Mouse (Mus musculus) midbrain, embryonic 16.5 days (tissue): ENCODE results near the gene Tmem53. TPM values are rescaled to one million over a fixed set of nuclear protein-coding genes. Genes with fewer than 3 reads are reported as not detected.

ENCODE experiments used
- ATAC-seq: fragments of 200-750 bp; cut with Nextera tagmentation; 2 replicates; pipeline ENCODE4 v1.8.0; 2017; ENCODE audit warnings: moderate TSS enrichment
- H3K27ac ChIP-seq: fragments of 300-500 bp; sonication (generic); 2 replicates; pipeline ENCODE4 v1.5.1; 2014; ENCODE audit warnings: mild to moderate bottlenecking, low read length, mixed read lengths
- H3K27me3 ChIP-seq: fragments of 300-500 bp; sonication (generic); 2 replicates; pipeline ENCODE4 v1.6.1; 2014; ENCODE audit warnings: low read depth, low read length, mixed read lengths; ENCODE audit not compliant: control insufficient read depth, insufficient read depth
- H3K36me3 ChIP-seq: fragments of 300-500 bp; sonication (generic); 2 replicates; pipeline ENCODE4 v1.6.1; 2014; ENCODE audit warnings: mild to moderate bottlenecking, low read length, moderate library complexity, mixed read lengths; ENCODE audit not compliant: control insufficient read depth, insufficient read depth
- H3K4me1 ChIP-seq: fragments of 300-500 bp; sonication (generic); 2 replicates; pipeline ENCODE4 v1.6.1; 2014; ENCODE audit warnings: mild to moderate bottlenecking, low read length, mixed read lengths; ENCODE audit not compliant: control insufficient read depth, insufficient read depth
- H3K4me2 ChIP-seq: fragments of 300-500 bp; sonication (generic); 2 replicates; pipeline ENCODE4 v1.6.1; 2014; ENCODE audit warnings: mild to moderate bottlenecking, low read length, mixed read lengths
- H3K4me3 ChIP-seq: fragments of 300-500 bp; sonication (generic); 2 replicates; pipeline ENCODE4 v1.5.1; 2014; ENCODE audit warnings: low read depth, mild to moderate bottlenecking, low read length, moderate library complexity, mixed read lengths
- H3K9ac ChIP-seq: fragments of 300-500 bp; sonication (generic); 2 replicates; pipeline ENCODE4 v1.6.1; 2014; ENCODE audit warnings: low read depth, low read length, mixed read lengths
- H3K9me3 ChIP-seq: fragments of 300-500 bp; sonication (generic); replicated peaks from 2 replicates; pipeline ENCODE4 v1.6.1; 2014; ENCODE audit warnings: mild to moderate bottlenecking, low read length, mixed read lengths; ENCODE audit not compliant: control insufficient read depth, poor library complexity, severe bottlenecking
- WGBS: fragments of 180-500 bp; shearing (Covaris S2); extraction: QIAGEN DNeasy Blood & Tissue Kit; methylation state at CpG from one replicate; pipeline ENCODE4 v1.1.7; 2014; 5-methylcytosine and 5-hydroxymethylcytosine counted together
- polyA plus RNA-seq: library from polyadenylated mRNA; unstranded; fragments of >200 nt; fragmentation: Nextera tagmentation; extraction: Ambion mirVana; gene quantifications from 2 replicates; pipeline ENCODE4 v1.2.1, GENCODE M21; 2015

Tmem53 gene
- polyA plus RNA-seq, 1 experiment from 2014 or later = 10.1 TPM

DNA sequence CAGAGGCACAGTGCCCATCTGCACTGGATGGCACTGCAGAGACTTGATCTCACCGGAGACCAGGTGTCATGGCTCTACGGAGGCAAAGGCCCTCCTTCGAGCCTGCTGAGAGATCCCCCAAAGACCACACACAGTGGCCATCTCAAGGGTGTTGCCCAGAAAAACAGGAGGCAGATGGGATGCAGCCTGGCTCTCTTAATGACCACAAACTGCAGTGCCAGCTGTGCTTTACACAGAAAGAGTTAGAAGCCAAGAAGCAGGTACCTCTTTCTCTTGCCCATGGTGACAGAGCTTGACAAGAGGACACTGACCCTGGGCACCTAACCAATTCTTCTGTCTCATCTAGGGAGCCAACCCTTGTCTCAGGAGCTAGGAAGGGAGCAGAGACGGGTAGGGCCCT lies 32.6 kb downstream of the Tmem53 start:
- H3K9me3 ChIP-seq = no peaks in the 10 kb centered on the region
- no peak overlapping the region for H3K9ac ChIP-seq
- ATAC-seq = no peak
- peak overlapping the region; percentile 77 for H3K27ac ChIP-seq
- H3K4me3 ChIP-seq = no peak overlapping the region
- WGBS = 36% methylated on average over 4 of the region's 4 CpGs
- no peaks in the 10 kb centered on the region for H3K27me3 ChIP-seq
- peaks cover 56% of the 10 kb centered on the region for H3K4me1 ChIP-seq
- peaks cover 10% of the 10 kb centered on the region for H3K36me3 ChIP-seq
- H3K4me2 ChIP-seq = no peak overlapping the region

- WGBS = 15% methylated on average over 25 of the region's 25 CpGs
- peak overlapping the region; percentile 86 for H3K27ac ChIP-seq
- no peaks in the 10 kb centered on the region for H3K9me3 ChIP-seq
- ATAC-seq = peak; percentile 43; the same call in 1 of the 2 replicates
- no peaks in the 10 kb centered on the region for H3K27me3 ChIP-seq
- H3K4me3 ChIP-seq = peak overlapping the region; percentile 76
- peak overlapping the region; percentile 87 for H3K4me2 ChIP-seq
- peaks cover 9% of the 10 kb centered on the region for H3K36me3 ChIP-seq
- H3K9ac ChIP-seq = peak overlapping the region; percentile 81
- peaks cover 51% of the 10 kb centered on the region for H3K4me1 ChIP-seq
Measured at GRCm38 (mm10) chr4:117288277-117288926, 36.7 kb downstream of the Tmem53 start.

GRCm38 (mm10) chr4:117288927-117289801 lies 37.4 kb downstream of the Tmem53 start:
- Histone ChIP-seq H3K9ac (peak overlapping the region; percentile 81), H3K4me1 (peaks cover 43% of the 10 kb centered on the region)
- peak; percentile 78 for ATAC-seq

DNA sequence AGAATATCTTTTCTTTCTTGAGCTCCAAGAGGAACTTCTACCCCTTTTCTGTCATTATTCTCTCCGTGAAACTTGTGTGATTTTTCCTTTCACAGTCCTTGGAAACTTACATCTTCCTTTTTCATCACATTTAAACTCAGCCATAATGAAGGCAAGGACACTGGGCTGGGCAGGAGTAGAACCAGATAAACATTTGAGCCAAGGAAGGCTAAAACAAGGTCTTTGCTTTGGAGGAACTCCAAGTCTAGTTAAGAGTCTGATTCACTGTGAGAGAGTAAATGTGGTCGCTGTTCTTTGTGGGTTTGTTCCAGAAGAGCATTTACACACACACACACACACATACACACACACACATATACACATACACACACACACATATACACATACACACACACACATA lies 39.9 kb downstream of the Tmem53 start:
- H3K9ac ChIP-seq = no peak overlapping the region
- no peaks in the 10 kb centered on the region for H3K36me3 ChIP-seq
- peaks cover 26% of the 10 kb centered on the region for H3K4me1 ChIP-seq
- H3K27ac ChIP-seq = no peak overlapping the region
- no peak for ATAC-seq
- H3K9me3 ChIP-seq = no peaks in the 10 kb centered on the region
- H3K4me2 ChIP-seq = no peak overlapping the region
- H3K27me3 ChIP-seq = no peaks in the 10 kb centered on the region
- 96% methylated on average over 2 of the region's 2 CpGs for WGBS
- no peak overlapping the region for H3K4me3 ChIP-seq

More at GRCm38 (mm10) chr4:117288927-117289801, 37.4 kb downstream of the Tmem53 start:
- 0% methylated on average over 53 of the region's 80 CpGs for WGBS
- H3K27ac ChIP-seq = peak overlapping the region; percentile 86
- no peaks in the 10 kb centered on the region for H3K27me3 ChIP-seq
- H3K4me3 ChIP-seq = peak overlapping the region; percentile 76
- H3K9me3 ChIP-seq = no peaks in the 10 kb centered on the region
- H3K36me3 ChIP-seq = peaks cover 8% of the 10 kb centered on the region
- H3K4me2 ChIP-seq = peak overlapping the region; percentile 87

DNA sequence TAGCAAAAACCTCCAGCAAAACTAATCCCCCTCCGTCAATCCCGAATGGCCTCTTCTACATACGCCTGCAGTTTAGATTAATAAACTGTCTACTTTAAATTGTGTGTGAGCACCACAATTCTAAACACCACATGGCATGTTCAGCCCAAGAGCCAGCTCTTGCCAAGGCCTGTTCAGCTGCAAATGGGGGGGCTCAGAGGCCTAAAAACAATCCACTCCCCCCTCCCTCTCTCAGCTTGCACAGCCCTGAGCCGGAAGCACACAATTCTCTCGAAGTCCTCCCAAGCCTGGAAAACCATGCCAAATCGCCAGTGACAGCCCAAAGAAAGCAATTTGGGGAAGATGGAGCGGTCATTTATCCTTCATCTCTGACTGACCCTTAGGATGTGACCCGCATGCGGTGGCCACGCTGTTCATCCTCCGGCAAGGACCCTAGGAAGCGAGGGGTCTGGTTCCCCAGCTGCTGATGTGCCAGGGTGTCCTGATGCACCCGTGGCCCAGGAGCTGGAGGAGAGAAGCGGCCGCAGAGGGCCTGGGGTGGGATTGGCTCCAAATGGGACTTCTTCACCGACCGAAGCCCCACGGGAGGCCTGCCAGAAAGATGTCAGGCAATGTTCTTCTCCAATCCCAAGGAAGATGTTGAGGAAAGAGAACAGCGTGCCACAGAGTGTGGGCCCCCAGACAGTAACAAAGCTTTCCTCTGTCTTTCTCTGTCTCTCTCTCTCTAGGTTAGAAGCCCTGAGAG lies 45.3 kb downstream of the Tmem53 start:
- peaks cover 3% of the 10 kb centered on the region for H3K27me3 ChIP-seq
- H3K4me1 ChIP-seq = no peaks in the 10 kb centered on the region
- no peak for ATAC-seq
- no peaks in the 10 kb centered on the region for H3K36me3 ChIP-seq
- no peak overlapping the region for H3K4me3 ChIP-seq
- 57% methylated on average over 19 of the region's 19 CpGs for WGBS
- no peak overlapping the region for H3K27ac ChIP-seq
- no peak overlapping the region for H3K9ac ChIP-seq
- no peak overlapping the region for H3K4me2 ChIP-seq
- no peaks in the 10 kb centered on the region for H3K9me3 ChIP-seq

DNA sequence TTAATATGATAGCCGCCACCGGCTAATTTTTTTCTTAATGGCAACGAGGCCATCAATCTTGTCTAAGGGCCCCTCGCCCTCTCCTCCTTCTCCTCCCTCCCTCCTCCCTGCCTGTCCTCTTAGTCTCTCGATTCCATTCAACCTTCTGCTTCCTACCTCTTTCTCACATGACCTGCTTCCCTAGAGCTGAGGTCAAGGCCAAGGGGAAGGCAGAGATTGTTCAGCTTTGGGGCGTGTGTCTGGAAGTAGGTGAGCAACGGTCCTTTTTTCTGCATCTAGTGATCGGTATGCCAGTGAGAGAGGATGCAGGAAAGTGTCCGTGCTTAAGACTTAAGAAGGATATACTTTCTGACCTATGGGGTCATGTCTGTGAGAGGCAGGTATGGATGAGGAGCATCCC lies 46.1 kb downstream of the Tmem53 start:
- no peak overlapping the region for H3K4me3 ChIP-seq
- H3K4me1 ChIP-seq = no peaks in the 10 kb centered on the region
- 78% methylated on average over 9 of the region's 9 CpGs for WGBS
- peaks cover 10% of the 10 kb centered on the region for H3K27me3 ChIP-seq
- no peaks in the 10 kb centered on the region for H3K9me3 ChIP-seq
- ATAC-seq = no peak
- no peak overlapping the region for H3K4me2 ChIP-seq
- no peak overlapping the region for H3K9ac ChIP-seq
- H3K27ac ChIP-seq = no peak overlapping the region
- no peaks in the 10 kb centered on the region for H3K36me3 ChIP-seq

DNA sequence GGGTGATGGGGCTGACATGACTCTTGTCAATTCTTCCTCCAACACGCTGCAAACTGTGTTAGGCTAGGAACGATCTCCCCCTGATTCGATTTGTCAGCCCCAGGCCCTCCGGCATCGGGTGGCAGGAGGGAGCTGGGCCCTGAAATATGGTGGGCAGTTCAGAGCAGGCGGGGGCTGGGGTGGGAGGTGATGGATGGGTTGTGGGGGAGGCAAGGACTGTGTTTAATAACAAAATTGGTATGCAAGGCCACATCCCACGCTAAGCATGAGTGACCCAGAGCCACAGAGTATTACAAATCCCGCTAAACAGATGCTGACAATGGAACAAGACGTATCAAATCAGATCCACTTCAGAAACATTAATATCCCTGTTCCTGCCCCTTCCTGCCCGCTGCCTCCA lies 48.2 kb downstream of the Tmem53 start:
- no peak for ATAC-seq
- Histone ChIP-seq H3K27me3 (peaks cover 24% of the 10 kb centered on the region), H3K9me3 (no peaks in the 10 kb centered on the region), H3K4me1 (peaks cover 7% of the 10 kb centered on the region; the same call in 1 of the 2 replicates), H3K4me3 (no peak overlapping the region), H3K9ac (no peak overlapping the region), H3K27ac (no peak overlapping the region), H3K4me2 (no peak overlapping the region), H3K36me3 (no peaks in the 10 kb centered on the region)
- 60% methylated on average over 10 of the region's 10 CpGs for WGBS

GRCm38 (mm10) chr4:117302027-117302806 lies 50.5 kb downstream of the Tmem53 start:
- peaks cover 30% of the 10 kb centered on the region for H3K27me3 ChIP-seq
- no peak for ATAC-seq

More at GRCm38 (mm10) chr4:117302027-117302806, 50.5 kb downstream of the Tmem53 start:
- no peak overlapping the region for H3K4me3 ChIP-seq
- H3K9me3 ChIP-seq = no peaks in the 10 kb centered on the region
- H3K4me1 ChIP-seq = peaks cover 7% of the 10 kb centered on the region; the same call in 1 of the 2 replicates
- H3K4me2 ChIP-seq = no peak overlapping the region
- H3K9ac ChIP-seq = no peak overlapping the region
- H3K27ac ChIP-seq = no peak overlapping the region
- no peaks in the 10 kb centered on the region for H3K36me3 ChIP-seq
- 38% methylated on average over 14 of the region's 14 CpGs for WGBS
